Mouse (Mus musculus) C2C12 (cell line): Measurements from ENCODE around the gene Bdnf.

Source experiments
- CTCF ChIP-seq: IDR thresholded peaks from one replicate; pipeline ENCODE4 v1.5.1; 2011; ENCODE audit not compliant: control insufficient read depth, insufficient read depth, insufficient read length
- MAX ChIP-seq: IDR thresholded peaks from one replicate; pipeline ENCODE4 v1.6.1; 2011; ENCODE audit warnings: mild to moderate bottlenecking, control low read depth
- MYOD1 ChIP-seq: IDR thresholded peaks from one replicate; pipeline ENCODE4 v1.6.1; 2011; ENCODE audit warnings: low read depth; ENCODE audit not compliant: control insufficient read depth, insufficient read length

- TF ChIP-seq MYOD1 (no peak), CTCF (no peak), MAX (no peak)
Observed at GRCm38 (mm10) chr2:109738331-109738730, 63.8 kb downstream of the Bdnf start.
